Mouse (Mus musculus): Measurements from ENCODE around the gene Slc17a6. TPM values are rescaled to one million over a fixed set of nuclear protein-coding genes. Genes with fewer than 3 reads are reported as not detected.

Gene Slc17a6
- total RNA-seq, 1 experiment: 0.40 TPM

GRCm38 (mm10) chr7:51618412-51618811, 3.4 kb upstream of the Slc17a6 start:
- in situ Hi-C loops (cut with MboI; ENCODE audit: low sequenced_read_pairs in 2 of 2, unreplicated experiment in 2 of 2): no loop called here
- no peak for DNase-seq (ENCODE audit: low read depth, low spot score)
- no peak for TF ChIP-seq MAFK (IDR thresholded peaks at IDR 0.05; ENCODE audit: insufficient read depth, low read depth, low read length)
- no peak for TF ChIP-seq HCFC1 (IDR thresholded peaks at IDR 0.05; ENCODE audit: borderline replicate concordance, insufficient read depth, low read length)
- no peak for TF ChIP-seq ZNF384 (IDR thresholded peaks at IDR 0.05; ENCODE audit: low read depth, low read length)
- no peak for TF ChIP-seq CHD2 (IDR thresholded peaks at IDR 0.05; ENCODE audit: low read depth, low read length)
- no peak for TF ChIP-seq ZC3H11A (IDR thresholded peaks at IDR 0.05; ENCODE audit: borderline replicate concordance, low read depth, low read length)

DNA sequence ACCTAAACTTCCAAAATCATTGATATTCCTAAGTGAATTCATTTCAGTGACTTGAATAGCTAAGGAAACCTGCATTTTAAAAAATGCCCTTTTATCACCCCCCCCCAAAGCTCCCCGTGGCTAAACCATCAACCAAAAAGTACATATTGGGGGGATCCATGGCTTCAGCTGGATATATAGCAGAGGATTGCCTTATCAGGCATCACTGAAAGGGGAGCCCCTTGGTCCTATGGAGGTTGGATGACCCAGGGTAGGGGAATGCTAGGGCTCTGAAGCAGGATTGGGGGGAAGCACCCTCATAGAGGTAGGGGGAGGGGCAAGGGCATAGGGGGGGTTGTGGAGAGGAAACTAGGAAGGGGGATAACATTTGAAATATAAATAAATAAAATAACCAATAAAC, 1.8 kb upstream of the Slc17a6 start:
- in situ Hi-C loops (cut with MboI; ENCODE audit: low sequenced_read_pairs in 2 of 2, unreplicated experiment in 2 of 2): no loop called here
- H3K9ac ChIP-seq (ENCODE audit: insufficient read depth, low read depth, low read length, poor library complexity, severe bottlenecking): no peak overlapping the region
- TF ChIP-seq ZC3H11A (IDR thresholded peaks at IDR 0.05; ENCODE audit: borderline replicate concordance, low read depth, low read length): no peak
- no peak for DNase-seq (ENCODE audit: low read depth, low spot score)
- no peaks in the 10 kb centered on the region for H3K36me3 ChIP-seq (ENCODE audit: control insufficient read depth, insufficient read depth, low read length, poor library complexity, severe bottlenecking)
- H3K4me3 ChIP-seq (ENCODE audit: insufficient read depth in 1 of 2, low read depth in 1 of 2, low read length in 2 of 2, poor library complexity in 1 of 2, severe bottlenecking in 1 of 2): no peak overlapping the region
- no peaks in the 10 kb centered on the region; a peak in 1 of 4 replicates for H3K4me1 ChIP-seq (ENCODE audit: control insufficient read depth in 2 of 2, insufficient read depth in 2 of 2, low read length in 2 of 2, poor library complexity in 1 of 2)
- no peaks in the 10 kb centered on the region for H3K9me3 ChIP-seq (ENCODE audit: control insufficient read depth, insufficient read depth, low read depth, low read length)
- no peak overlapping the region for H3K27ac ChIP-seq (ENCODE audit: insufficient read depth, low read depth, low read length, poor library complexity, severe bottlenecking)

More at GRCm38 (mm10) chr7:51618412-51618811, 3.4 kb upstream of the Slc17a6 start:
- no peak overlapping the region for H3K9ac ChIP-seq (ENCODE audit: insufficient read depth, low read depth, low read length, poor library complexity, severe bottlenecking)
- H3K4me1 ChIP-seq (ENCODE audit: control insufficient read depth in 2 of 2, insufficient read depth in 2 of 2, low read length in 2 of 2, poor library complexity in 1 of 2): no peaks in the 10 kb centered on the region; a peak in 1 of 4 replicates
- H3K4me3 ChIP-seq (ENCODE audit: insufficient read depth in 1 of 2, low read depth in 1 of 2, low read length in 2 of 2, poor library complexity in 1 of 2, severe bottlenecking in 1 of 2): no peak overlapping the region
- H3K27ac ChIP-seq (ENCODE audit: insufficient read depth, low read depth, low read length, poor library complexity, severe bottlenecking): no peak overlapping the region
- no peaks in the 10 kb centered on the region for H3K36me3 ChIP-seq (ENCODE audit: control insufficient read depth, insufficient read depth, low read length, poor library complexity, severe bottlenecking)
- H3K9me3 ChIP-seq (ENCODE audit: control insufficient read depth, insufficient read depth, low read depth, low read length): no peaks in the 10 kb centered on the region

GRCm38 (mm10) chr7:51622196-51622595, 390 bp downstream of the Slc17a6 start:
- H3K27ac ChIP-seq (ENCODE audit: insufficient read depth, low read depth, low read length, poor library complexity, severe bottlenecking): no peak overlapping the region
- H3K9me3 ChIP-seq (ENCODE audit: control insufficient read depth, insufficient read depth, low read depth, low read length): no peaks in the 10 kb centered on the region
- no peaks in the 10 kb centered on the region for H3K36me3 ChIP-seq (ENCODE audit: control insufficient read depth, insufficient read depth, low read length, poor library complexity, severe bottlenecking)
- no peak for DNase-seq (ENCODE audit: low read depth, low spot score)
- in situ Hi-C loops (cut with MboI; ENCODE audit: low sequenced_read_pairs in 2 of 2, unreplicated experiment in 2 of 2): no loop called here
- no peak overlapping the region for H3K9ac ChIP-seq (ENCODE audit: insufficient read depth, low read depth, low read length, poor library complexity, severe bottlenecking)
- H3K4me3 ChIP-seq (ENCODE audit: insufficient read depth in 1 of 2, low read depth in 1 of 2, low read length in 2 of 2, poor library complexity in 1 of 2, severe bottlenecking in 1 of 2): peak overlapping the region; percentile 44 to 60; a peak in 3 of 4 replicates
- H3K4me1 ChIP-seq (ENCODE audit: control insufficient read depth in 2 of 2, insufficient read depth in 2 of 2, low read length in 2 of 2, poor library complexity in 1 of 2): no peaks in the 10 kb centered on the region; a peak in 1 of 4 replicates
- TF ChIP-seq HCFC1 (IDR thresholded peaks at IDR 0.05; ENCODE audit: borderline replicate concordance, insufficient read depth, low read length): no peak
- TF ChIP-seq ZNF384 (IDR thresholded peaks at IDR 0.05; ENCODE audit: low read depth, low read length): no peak
- TF ChIP-seq MAFK (IDR thresholded peaks at IDR 0.05; ENCODE audit: insufficient read depth, low read depth, low read length): no peak
- no peak for TF ChIP-seq CHD2 (IDR thresholded peaks at IDR 0.05; ENCODE audit: low read depth, low read length)
- TF ChIP-seq ZC3H11A (IDR thresholded peaks at IDR 0.05; ENCODE audit: borderline replicate concordance, low read depth, low read length): no peak

- no peak overlapping the region for H3K27ac ChIP-seq (ENCODE audit: insufficient read depth, low read depth, low read length, poor library complexity, severe bottlenecking)
- TF ChIP-seq ZNF384 (IDR thresholded peaks at IDR 0.05; ENCODE audit: low read depth, low read length): no peak
- H3K4me1 ChIP-seq (ENCODE audit: control insufficient read depth in 2 of 2, insufficient read depth in 2 of 2, low read length in 2 of 2, poor library complexity in 1 of 2): no peaks in the 10 kb centered on the region
- H3K9me3 ChIP-seq (ENCODE audit: control insufficient read depth, insufficient read depth, low read depth, low read length): no peaks in the 10 kb centered on the region
- no peak overlapping the region for H3K9ac ChIP-seq (ENCODE audit: insufficient read depth, low read depth, low read length, poor library complexity, severe bottlenecking)
- H3K4me3 ChIP-seq (ENCODE audit: insufficient read depth in 1 of 2, low read depth in 1 of 2, low read length in 2 of 2, poor library complexity in 1 of 2, severe bottlenecking in 1 of 2): no peak overlapping the region
- DNase-seq (ENCODE audit: low read depth, low spot score): no peak
- no peaks in the 10 kb centered on the region for H3K36me3 ChIP-seq (ENCODE audit: control insufficient read depth, insufficient read depth, low read length, poor library complexity, severe bottlenecking)
- in situ Hi-C loops (cut with MboI; ENCODE audit: low sequenced_read_pairs in 2 of 2, unreplicated experiment in 2 of 2): no loop called here
These were observed 860 bp downstream of the Slc17a6 start for GRCm38 (mm10) chr7:51622666-51623065.

DNA sequence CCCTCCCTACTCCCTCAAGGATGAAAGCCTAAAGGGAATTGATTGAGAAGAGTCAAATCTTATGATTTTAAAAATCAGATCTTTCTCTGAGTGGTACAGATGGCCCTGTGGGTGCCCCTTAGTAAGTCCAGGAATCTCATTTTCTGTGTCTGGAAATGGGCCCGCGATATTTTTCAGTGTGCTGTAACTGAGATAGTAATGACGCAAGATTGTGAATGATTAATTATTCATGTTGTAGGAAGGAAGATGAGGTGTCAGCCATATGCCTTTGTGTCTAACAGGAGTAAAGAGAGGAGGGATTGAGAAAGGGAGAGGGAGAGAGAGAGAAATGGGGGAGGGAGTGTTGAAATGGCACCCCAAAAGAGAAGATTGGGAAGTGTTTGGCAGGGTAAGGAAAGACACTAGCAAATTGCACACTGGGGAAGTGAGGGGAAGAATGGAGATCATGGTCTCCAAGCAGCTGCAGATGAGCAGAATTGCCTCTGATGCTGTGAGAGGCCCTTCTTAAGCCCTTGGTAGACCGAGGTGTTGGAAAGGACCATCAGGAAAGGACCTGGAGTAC, 2.6 kb downstream of the Slc17a6 start:
- no peak for TF ChIP-seq MAFK (IDR thresholded peaks at IDR 0.05; ENCODE audit: insufficient read depth, low read depth, low read length)
- no peak for TF ChIP-seq ZNF384 (IDR thresholded peaks at IDR 0.05; ENCODE audit: low read depth, low read length)
- TF ChIP-seq HCFC1 (IDR thresholded peaks at IDR 0.05; ENCODE audit: borderline replicate concordance, insufficient read depth, low read length): no peak
- TF ChIP-seq CHD2 (IDR thresholded peaks at IDR 0.05; ENCODE audit: low read depth, low read length): no peak
- no peak for TF ChIP-seq ZC3H11A (IDR thresholded peaks at IDR 0.05; ENCODE audit: borderline replicate concordance, low read depth, low read length)
- H3K9ac ChIP-seq (ENCODE audit: insufficient read depth, low read depth, low read length, poor library complexity, severe bottlenecking): no peak overlapping the region
- H3K27ac ChIP-seq (ENCODE audit: insufficient read depth, low read depth, low read length, poor library complexity, severe bottlenecking): no peak overlapping the region

More for the DNA sequence above, 2.6 kb downstream of the Slc17a6 start:
- H3K36me3 ChIP-seq (ENCODE audit: control insufficient read depth, insufficient read depth, low read length, poor library complexity, severe bottlenecking): no peaks in the 10 kb centered on the region
- H3K9me3 ChIP-seq (ENCODE audit: control insufficient read depth, insufficient read depth, low read depth, low read length): no peaks in the 10 kb centered on the region
- H3K4me3 ChIP-seq (ENCODE audit: insufficient read depth in 1 of 2, low read depth in 1 of 2, low read length in 2 of 2, poor library complexity in 1 of 2, severe bottlenecking in 1 of 2): no peak overlapping the region
- no peak for DNase-seq (ENCODE audit: low read depth, low spot score)
- in situ Hi-C loops (cut with MboI; ENCODE audit: low sequenced_read_pairs in 2 of 2, unreplicated experiment in 2 of 2): no loop called here
- no peaks in the 10 kb centered on the region for H3K4me1 ChIP-seq (ENCODE audit: control insufficient read depth in 2 of 2, insufficient read depth in 2 of 2, low read length in 2 of 2, poor library complexity in 1 of 2)

Measured in ES-E14 (cell line).